Mouse (Mus musculus) bone marrow macrophage, adult 2 months (primary cell): ENCODE measurements around the gene Nav2.

Experiments used
- CTCF ChIP-seq: IDR thresholded peaks from 2 replicates; pipeline ENCODE4 v1.5.1; 2012; ENCODE audit warnings: low read depth, mild to moderate bottlenecking, low read length, moderate library complexity
- POLR2A ChIP-seq: IDR thresholded peaks from 2 replicates; pipeline ENCODE4 v1.6.1; 2012; ENCODE audit warnings: mild to moderate bottlenecking, low read depth, low read length, borderline replicate concordance

DNA sequence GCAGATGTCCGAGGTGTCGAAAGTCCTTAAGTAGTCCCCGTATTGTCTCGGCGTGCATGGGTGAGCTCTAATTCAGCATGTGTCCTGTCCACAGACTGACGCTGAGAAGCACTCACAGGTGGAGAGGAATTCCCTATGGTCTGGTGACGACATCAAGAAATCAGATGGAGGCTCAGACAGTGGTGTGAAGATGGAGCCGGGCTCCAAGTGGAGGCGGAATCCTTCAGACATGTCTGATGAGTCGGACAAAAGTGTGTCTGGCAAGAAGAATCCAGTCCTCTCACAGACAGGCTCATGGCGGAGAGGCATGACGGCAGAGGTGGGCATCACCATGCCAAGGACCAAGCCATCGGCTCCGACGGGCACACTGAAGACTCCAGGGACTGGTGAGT is 637.2 kb downstream of the Nav2 start:
- TF ChIP-seq CTCF (no peak), POLR2A (no peak)
